Mouse (Mus musculus) C2C12 (cell line): ENCODE measurements around the gene Stx2. TPM values are rescaled to one million over a fixed set of nuclear protein-coding genes. Genes with fewer than 3 reads are reported as not detected.

Source experiments
- H3K27me3 ChIP-seq: one replicate; pipeline ENCODE4 v1.6.1; 2011; ENCODE audit not compliant: control insufficient read depth, insufficient read depth, insufficient read length
- H3K36me3 ChIP-seq: one replicate; pipeline ENCODE4 v1.6.1; 2011; ENCODE audit not compliant: control insufficient read depth, insufficient read depth
- H3K4me3 ChIP-seq: one replicate; pipeline ENCODE4 v1.5.1; 2011; ENCODE audit warnings: mild to moderate bottlenecking, control low read depth; ENCODE audit not compliant: poor library complexity, insufficient read depth, severe bottlenecking
- H3K79me2 ChIP-seq: one replicate; pipeline ENCODE4 v1.6.1; 2011; ENCODE audit not compliant: control insufficient read depth, insufficient read depth
- H3K79me3 ChIP-seq: one replicate; pipeline ENCODE4 v1.6.1; 2011; ENCODE audit warnings: low read depth, control low read depth
- H3ac ChIP-seq: one replicate; pipeline ENCODE3; 2011; ENCODE audit warnings: low read depth; ENCODE audit not compliant: control insufficient read depth, insufficient read length
- CEBPB ChIP-seq: IDR thresholded peaks from one replicate; pipeline ENCODE4 v1.6.1; 2011; ENCODE audit warnings: low read depth, mild to moderate bottlenecking, control low read depth, moderate library complexity
- CTCF ChIP-seq: IDR thresholded peaks from one replicate; pipeline ENCODE4 v1.5.1; 2011; ENCODE audit not compliant: control insufficient read depth, insufficient read depth, insufficient read length
- FOSL1 ChIP-seq: IDR thresholded peaks from one replicate; pipeline ENCODE4 v1.8.0; 2011; ENCODE audit warnings: mild to moderate bottlenecking, low read length; ENCODE audit not compliant: poor library complexity, insufficient read depth, severe bottlenecking
- MAX ChIP-seq: IDR thresholded peaks from one replicate; pipeline ENCODE4 v1.6.1; 2011; ENCODE audit warnings: mild to moderate bottlenecking, control low read depth
- MYOD1 ChIP-seq: IDR thresholded peaks from one replicate; pipeline ENCODE4 v1.6.1; 2011; ENCODE audit warnings: low read depth; ENCODE audit not compliant: control insufficient read depth, insufficient read length
- MYOG ChIP-seq: IDR thresholded peaks from one replicate; pipeline ENCODE4 v1.6.1; 2011; ENCODE audit not compliant: control insufficient read depth, insufficient read length; ENCODE audit errors: extremely low read depth
- USF1 ChIP-seq: IDR thresholded peaks from one replicate; pipeline ENCODE4 v1.6.1; 2011; ENCODE audit warnings: low read depth, mild to moderate bottlenecking, control low read depth, moderate library complexity
- polyA plus RNA-seq: library from polyadenylated mRNA; unstranded; fragments of >200 nt; fragmentation: generic; extraction: Trizol; gene quantifications from one replicate; pipeline ENCODE4 v1.2.1, GENCODE M21; 2012; ENCODE audit warnings: missing spikeins

Stx2 gene
- polyA plus RNA-seq, 1 experiment, result 24.1 TPM

DNA sequence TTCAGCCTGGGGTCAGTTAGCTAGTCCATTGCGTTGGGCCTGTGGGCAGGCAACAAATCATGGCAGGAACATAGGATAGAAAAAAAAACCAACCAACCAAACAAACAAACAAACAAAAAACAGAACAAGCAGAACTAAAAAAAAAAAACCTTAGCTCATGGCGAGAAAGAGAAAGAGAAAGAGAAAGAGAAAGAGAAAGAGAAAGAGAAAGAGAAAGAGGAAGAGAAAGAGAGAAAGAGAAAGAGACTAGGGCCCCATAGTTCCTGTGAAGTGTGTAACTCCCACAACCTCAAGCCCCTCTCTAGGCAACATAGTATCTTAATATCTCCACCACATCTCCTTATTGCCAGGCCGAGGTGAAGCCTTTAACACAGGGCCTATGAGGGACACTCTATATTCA is 8.0 kb upstream of the Stx2 start:
- H3K79me2 ChIP-seq, result peaks cover 13% of the 10 kb centered on the region
- peaks cover 7% of the 10 kb centered on the region for H3K36me3 ChIP-seq
- H3K27me3 ChIP-seq, result no peaks in the 10 kb centered on the region
- TF ChIP-seq CEBPB, result no peak
- no peak for TF ChIP-seq CTCF
- TF ChIP-seq MYOD1, result no peak
- TF ChIP-seq MYOG, result no peak
- no peak for TF ChIP-seq MAX
- no peak for TF ChIP-seq USF1
- no peak for TF ChIP-seq FOSL1
- no peak overlapping the region for H3K4me3 ChIP-seq
- H3K79me3 ChIP-seq, result peaks cover 11% of the 10 kb centered on the region
- no peak overlapping the region for H3ac ChIP-seq

DNA sequence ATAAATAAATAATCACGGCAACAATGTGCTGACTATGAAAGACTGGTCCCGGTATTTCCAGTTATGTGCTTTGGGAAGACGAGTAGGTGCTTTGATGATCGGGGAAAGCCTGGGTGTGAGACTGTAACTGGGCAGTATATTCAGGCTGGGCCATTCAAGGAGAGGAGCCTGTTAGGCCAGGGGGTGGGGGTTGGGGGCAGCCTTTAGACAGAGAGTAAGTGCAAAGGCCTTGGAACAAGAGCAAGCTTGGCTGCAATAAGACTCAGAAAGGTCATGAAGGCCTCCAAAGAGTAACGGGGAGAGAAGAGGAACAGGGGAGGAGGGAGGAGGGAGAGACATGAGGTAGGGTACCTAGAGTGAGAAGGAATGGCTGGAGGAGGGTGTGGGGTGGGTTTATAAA is 7.2 kb upstream of the Stx2 start:
- Histone ChIP-seq H3K36me3 (no peaks in the 10 kb centered on the region), H3K4me3 (no peak overlapping the region), H3K27me3 (no peaks in the 10 kb centered on the region), H3K79me2 (peaks cover 5% of the 10 kb centered on the region), H3K79me3 (peaks cover 2% of the 10 kb centered on the region), H3ac (no peak overlapping the region)
- TF ChIP-seq USF1 (no peak), MYOD1 (no peak), CTCF (no peak), MYOG (no peak), FOSL1 (no peak), CEBPB (no peak), MAX (no peak)

DNA sequence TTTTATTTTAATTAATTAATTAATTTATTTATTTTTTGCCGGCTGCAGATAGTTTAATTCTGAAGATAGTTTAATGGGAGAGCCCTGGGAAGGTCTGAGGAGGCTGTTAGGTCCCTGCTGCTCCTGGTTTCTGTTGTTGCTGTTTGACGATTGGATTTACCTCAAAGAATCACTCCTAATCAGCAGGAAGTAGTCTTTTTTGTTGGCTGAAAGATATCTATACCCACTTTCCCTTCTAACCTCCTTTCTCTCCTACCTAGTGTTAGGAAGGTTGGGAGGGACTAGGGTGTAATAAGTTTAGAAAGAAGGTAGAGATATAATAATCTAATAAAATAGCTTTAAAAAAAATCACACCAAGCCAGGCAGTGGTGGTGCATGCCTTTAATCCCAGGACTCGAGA is 6.6 kb upstream of the Stx2 start:
- H3ac ChIP-seq, result no peak overlapping the region
- H3K79me3 ChIP-seq, result no peaks in the 10 kb centered on the region
- TF ChIP-seq MYOD1, result no peak
- TF ChIP-seq MAX, result no peak
- no peak for TF ChIP-seq MYOG
- TF ChIP-seq USF1, result no peak
- TF ChIP-seq CTCF, result no peak
- no peak for TF ChIP-seq CEBPB
- no peak for TF ChIP-seq FOSL1
- H3K27me3 ChIP-seq, result no peaks in the 10 kb centered on the region
- H3K36me3 ChIP-seq, result no peaks in the 10 kb centered on the region
- no peaks in the 10 kb centered on the region for H3K79me2 ChIP-seq
- no peak overlapping the region for H3K4me3 ChIP-seq

DNA sequence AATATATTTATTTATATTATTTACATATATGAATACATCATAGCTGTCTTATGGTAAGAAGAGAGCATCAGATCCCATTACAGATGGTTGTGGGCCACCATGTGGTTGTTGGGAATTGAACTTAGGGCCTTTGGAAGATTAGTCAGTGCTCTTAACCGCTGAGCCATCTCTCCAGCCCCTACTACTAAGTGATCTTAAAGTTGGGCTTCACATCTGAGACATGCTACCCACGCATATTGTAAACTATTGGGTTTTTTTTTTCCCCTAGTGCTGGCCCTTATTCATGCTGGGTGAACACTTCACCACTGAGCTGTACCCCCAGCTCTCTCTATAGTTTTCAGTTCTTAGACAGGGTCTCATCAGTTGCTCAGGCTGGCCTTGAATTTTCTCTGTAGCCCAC is 2.6 kb upstream of the Stx2 start:
- Histone ChIP-seq H3K36me3 (no peaks in the 10 kb centered on the region), H3K79me3 (peaks cover 12% of the 10 kb centered on the region), H3K79me2 (peaks cover 23% of the 10 kb centered on the region), H3K27me3 (no peaks in the 10 kb centered on the region), H3ac (no peak overlapping the region), H3K4me3 (no peak overlapping the region)
- TF ChIP-seq MYOG, result no peak
- no peak for TF ChIP-seq MYOD1
- no peak for TF ChIP-seq FOSL1
- no peak for TF ChIP-seq CEBPB
- TF ChIP-seq MAX, result no peak
- no peak for TF ChIP-seq USF1
- no peak for TF ChIP-seq CTCF

DNA sequence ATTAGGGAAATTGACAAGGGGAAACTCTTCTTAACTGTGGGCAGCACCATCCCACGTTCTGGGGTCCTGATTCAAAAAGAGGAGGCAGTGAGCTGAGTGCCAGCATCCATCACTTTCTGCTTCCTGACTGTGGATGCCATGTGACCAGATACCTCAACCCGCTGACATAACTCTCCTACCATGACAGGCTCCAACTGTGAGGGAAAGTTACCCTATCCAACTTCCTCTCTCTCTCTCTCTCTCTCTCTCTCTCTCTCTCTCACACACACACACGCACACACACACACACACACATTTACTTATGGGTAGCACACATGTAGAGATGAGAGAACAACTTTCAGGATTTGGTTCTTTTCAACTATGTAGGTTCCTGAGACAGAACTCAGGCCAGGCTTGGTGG is 1.2 kb upstream of the Stx2 start:
- no peak overlapping the region for H3ac ChIP-seq
- TF ChIP-seq MYOG (no peak), CTCF (no peak)

DNA sequence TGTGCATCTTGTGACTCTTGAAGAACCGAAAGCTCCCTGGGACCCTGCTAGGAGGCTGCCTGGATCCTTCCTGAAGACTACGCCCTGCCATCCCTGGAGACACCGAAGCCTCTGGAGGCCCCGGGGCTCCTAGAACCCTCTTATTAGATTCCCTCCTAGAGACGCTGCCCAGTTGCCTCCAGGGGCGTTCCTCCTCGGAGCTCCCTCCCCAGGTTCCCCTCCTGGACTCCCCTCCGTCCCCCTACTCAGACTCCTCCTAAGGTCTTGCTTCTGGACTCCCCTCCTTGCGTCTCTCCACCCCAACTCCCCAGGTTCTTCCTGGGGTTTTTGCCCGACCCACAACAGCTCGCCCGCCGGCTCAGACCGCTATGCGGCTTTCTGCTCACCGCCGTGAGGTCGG is 366 bp downstream of the Stx2 start:
- Histone ChIP-seq H3K4me3 (peak overlapping the region; percentile 72), H3K79me3 (peaks cover 18% of the 10 kb centered on the region), H3K79me2 (peaks cover 36% of the 10 kb centered on the region), H3K27me3 (no peaks in the 10 kb centered on the region), H3K36me3 (no peaks in the 10 kb centered on the region), H3ac (peak overlapping the region; percentile 83)
- TF ChIP-seq MAX (no peak), CEBPB (no peak)

More for the DNA sequence above, 1.2 kb upstream of the Stx2 start:
- Histone ChIP-seq H3K4me3 (no peak overlapping the region), H3K27me3 (no peaks in the 10 kb centered on the region), H3K79me2 (peaks cover 27% of the 10 kb centered on the region), H3K36me3 (no peaks in the 10 kb centered on the region), H3K79me3 (peaks cover 18% of the 10 kb centered on the region)
